Mouse (Mus musculus) E14TG2a.4 (cell line): ENCODE results near the gene Defb30.

ENCODE experiments used
- H3K27me3 ChIP-seq: 2 replicates; pipeline ENCODE4 v1.6.1; 2014; ENCODE audit warnings: low read length, control low read depth; ENCODE audit not compliant: insufficient read depth
- H3K36me3 ChIP-seq: 2 replicates; pipeline ENCODE4 v1.6.1; 2014; ENCODE audit warnings: low read length, control low read depth; ENCODE audit not compliant: insufficient read depth
- H3K4me1 ChIP-seq: replicated peaks from 2 replicates; pipeline ENCODE4 v1.6.1; 2014; ENCODE audit warnings: low read depth, low read length, control low read depth
- H3K4me3 ChIP-seq: replicated peaks from 2 replicates; pipeline ENCODE4 v1.5.1; 2014; ENCODE audit warnings: mild to moderate bottlenecking, low read length
- H3K9me3 ChIP-seq: 2 replicates; pipeline ENCODE4 v1.6.1; 2014; ENCODE audit warnings: low read length, control low read depth
- CTCF ChIP-seq: conservative IDR thresholded peaks from 2 replicates; pipeline ENCODE4 v1.5.1; 2014; ENCODE audit warnings: low read length
- NANOG ChIP-seq: IDR thresholded peaks from 2 replicates; pipeline ENCODE4 v1.6.1; 2014; ENCODE audit warnings: borderline replicate concordance, low read length, mixed read lengths
- POU5F1 ChIP-seq: IDR thresholded peaks from 2 replicates; pipeline ENCODE4 v1.6.1; 2014; ENCODE audit warnings: low read length, borderline replicate concordance

Defb30 gene

DNA sequence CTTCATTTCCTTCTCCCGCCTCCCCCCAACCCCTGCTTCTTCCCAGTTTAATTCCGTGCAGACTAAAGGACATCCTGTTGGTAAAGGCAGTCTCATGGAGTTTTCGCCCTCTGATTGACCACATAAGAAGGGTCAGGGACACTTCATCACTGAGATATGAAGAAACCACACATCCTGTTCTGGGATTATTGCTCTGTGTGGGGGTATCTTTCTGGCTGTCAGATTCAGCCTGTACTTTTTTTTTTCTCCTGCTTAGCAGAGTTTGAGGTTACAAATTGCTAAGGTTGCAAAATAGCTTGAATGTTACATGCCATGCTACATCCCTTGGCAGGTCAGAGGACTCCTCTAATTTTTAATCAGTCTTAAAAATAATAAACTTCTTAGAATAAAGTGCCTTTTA lies 58.5 kb downstream of the Defb30 start:
- no peaks in the 10 kb centered on the region for H3K27me3 ChIP-seq
- H3K36me3 ChIP-seq: no peaks in the 10 kb centered on the region
- no peaks in the 10 kb centered on the region for H3K9me3 ChIP-seq
- H3K4me3 ChIP-seq: no peak overlapping the region
- H3K4me1 ChIP-seq: no peaks in the 10 kb centered on the region
- TF ChIP-seq POU5F1: no peak
- no peak for TF ChIP-seq CTCF
- TF ChIP-seq NANOG: no peak

DNA sequence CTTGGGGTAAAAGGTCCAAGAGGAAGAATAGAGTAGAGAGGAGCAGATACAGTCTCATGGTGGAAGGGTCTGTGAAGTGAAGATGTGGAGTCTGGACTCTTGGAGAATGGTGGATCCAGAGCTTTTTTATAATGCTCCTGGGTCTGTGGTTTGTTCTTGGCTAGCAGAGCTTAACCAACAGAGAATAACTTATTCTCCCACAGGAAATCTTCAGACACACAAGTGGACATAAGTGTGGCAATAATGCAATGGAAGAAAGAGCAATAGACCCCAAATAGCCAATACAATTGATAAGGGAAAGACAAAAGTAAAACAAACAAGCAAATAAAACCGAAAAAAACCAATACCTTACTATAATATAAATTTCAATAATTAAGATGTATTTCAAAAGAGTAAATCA lies 65.3 kb downstream of the Defb30 start, which contains the start of gene Defb48:
TSS of gene Defb48 (minus strand) at position 101 of the 400 bp plus-strand sequence.
- Histone ChIP-seq H3K9me3 (no peaks in the 10 kb centered on the region), H3K4me1 (no peaks in the 10 kb centered on the region), H3K4me3 (no peak within 1 kb of the TSS), H3K36me3 (no peaks in the 10 kb centered on the region), H3K27me3 (no peaks in the 10 kb centered on the region)
- TF ChIP-seq NANOG (no peak), POU5F1 (no peak), CTCF (no peak)
